Mouse (Mus musculus): ENCODE measurements at regions not wholly inside any gene's neighbourhood (a gene's known extent, or its start where the extent isn't known, plus 50 kb on each side); places are given as distances from the start of the nearest gene placed in this dataset.

- no peak for DNase-seq
Observed at GRCm38 (mm10) chr10:122515698-122516097, 67.4 kb downstream of the Avpr1a start.

- no peak for DNase-seq
Observed at GRCm38 (mm10) chr10:122519274-122519790, 71.0 kb downstream of the Avpr1a start.

- DNase-seq, result no peak
Observed at GRCm38 (mm10) chr10:122519981-122520380, 71.7 kb downstream of the Avpr1a start.

- no peak for DNase-seq
Observed at GRCm38 (mm10) chr10:122522631-122523030, 74.3 kb downstream of the Avpr1a start.

- no peak for DNase-seq
Observed at GRCm38 (mm10) chr10:122525360-122525759, 77.1 kb downstream of the Avpr1a start.

GRCm38 (mm10) chr10:122525807-122526206 lies 77.5 kb downstream of the Avpr1a start:
- no peak for DNase-seq

GRCm38 (mm10) chr10:122528222-122528621 lies 79.9 kb downstream of the Avpr1a start:
- DNase-seq, result no peak

- DNase-seq, result no peak
Observed at GRCm38 (mm10) chr10:122528973-122529703, 80.8 kb downstream of the Avpr1a start.

- no peak for DNase-seq
Observed at GRCm38 (mm10) chr10:122534714-122535113, 86.4 kb downstream of the Avpr1a start.

GRCm38 (mm10) chr10:122535137-122535536 lies 86.8 kb downstream of the Avpr1a start:
- no peak for DNase-seq

- DNase-seq, result no peak
Observed at GRCm38 (mm10) chr10:122539655-122540054, 91.4 kb downstream of the Avpr1a start.

- no peak for DNase-seq
Observed at GRCm38 (mm10) chr10:122542573-122542972, 94.3 kb downstream of the Avpr1a start.

- peak; percentile 88 for DNase-seq
Observed at GRCm38 (mm10) chr10:122544096-122544720, 95.9 kb downstream of the Avpr1a start.

- DNase-seq, result no peak
Observed at GRCm38 (mm10) chr10:122545029-122545428, 96.7 kb downstream of the Avpr1a start.

- DNase-seq, result no peak
Observed at GRCm38 (mm10) chr10:122551586-122551985, 103.3 kb downstream of the Avpr1a start.

GRCm38 (mm10) chr10:122553124-122553822 lies 105.0 kb downstream of the Avpr1a start:
- DNase-seq, result peak; percentile 46

- no peak for DNase-seq
Observed at GRCm38 (mm10) chr10:122553851-122554250, 105.6 kb downstream of the Avpr1a start.

- no peak for DNase-seq
Observed at GRCm38 (mm10) chr10:122558660-122559059, 110.4 kb downstream of the Avpr1a start.

GRCm38 (mm10) chr10:122560001-122560695 lies 111.8 kb downstream of the Avpr1a start:
- DNase-seq, result no peak

GRCm38 (mm10) chr10:122561924-122562323 lies 113.6 kb downstream of the Avpr1a start:
- DNase-seq, result no peak

- DNase-seq, result no peak
Observed at GRCm38 (mm10) chr10:122562542-122562941, 114.2 kb downstream of the Avpr1a start.

- no peak for DNase-seq
Observed at GRCm38 (mm10) chr10:122563973-122564372, 114.6 kb upstream of the Ppm1h start.

GRCm38 (mm10) chr10:122564473-122564872 lies 114.1 kb upstream of the Ppm1h start:
- DNase-seq, result no peak
